Mouse (Mus musculus) right cerebral cortex, postnatal 14 days (tissue): ENCODE results near the gene Cat.

Experiments used
- DNase-seq: peaks from one replicate; pipeline ENCODE4 v3.0.0; 2022

Cat gene

DNA sequence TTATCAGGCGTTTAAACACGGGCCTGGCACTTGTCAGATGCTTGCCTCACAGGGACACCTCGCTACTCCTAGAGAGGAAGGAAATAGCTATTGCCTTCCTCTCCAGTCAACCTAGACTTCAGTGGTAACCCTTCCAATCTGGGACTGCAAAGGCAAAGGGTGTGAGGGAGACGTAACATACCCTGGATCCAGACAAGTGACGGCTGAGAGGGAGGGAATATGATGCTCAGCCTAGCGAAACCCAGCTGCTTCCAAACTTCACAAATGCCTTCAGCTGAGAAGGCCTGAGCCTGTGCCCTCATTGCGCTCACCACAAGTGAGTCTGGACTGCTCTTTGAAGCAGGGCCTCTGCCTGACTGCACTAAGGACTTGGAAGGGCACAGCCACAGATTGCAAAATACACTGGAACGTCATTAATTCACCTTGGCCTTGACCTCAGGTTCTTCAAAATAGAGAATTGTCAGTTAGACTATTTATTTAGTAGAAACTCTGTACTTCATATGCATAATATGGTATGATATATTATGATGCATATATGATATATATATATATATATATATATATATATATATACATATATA is 52.2 kb downstream of the Cat start:
- no peak for DNase-seq

DNA sequence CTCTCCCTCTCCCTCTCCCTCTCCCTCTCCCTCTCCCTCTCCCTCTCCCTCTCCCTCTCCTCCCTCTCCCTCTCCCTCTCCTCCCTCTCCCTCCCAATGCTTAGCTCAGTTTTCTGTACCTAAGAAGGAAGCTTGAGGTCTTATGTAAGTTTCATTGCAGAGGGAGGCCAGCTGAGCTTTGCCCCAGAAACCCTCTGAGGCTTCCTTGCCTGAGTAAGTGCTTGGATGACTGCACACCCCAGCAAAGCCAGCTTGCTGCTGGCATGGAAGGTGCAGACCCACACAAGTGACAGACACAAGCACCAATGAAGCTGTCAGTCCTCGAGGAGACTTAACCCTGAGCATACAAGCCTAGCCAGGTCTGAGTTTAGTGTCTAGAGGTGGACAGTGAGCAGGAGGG is 54.2 kb downstream of the Cat start:
- DNase-seq: no peak

DNA sequence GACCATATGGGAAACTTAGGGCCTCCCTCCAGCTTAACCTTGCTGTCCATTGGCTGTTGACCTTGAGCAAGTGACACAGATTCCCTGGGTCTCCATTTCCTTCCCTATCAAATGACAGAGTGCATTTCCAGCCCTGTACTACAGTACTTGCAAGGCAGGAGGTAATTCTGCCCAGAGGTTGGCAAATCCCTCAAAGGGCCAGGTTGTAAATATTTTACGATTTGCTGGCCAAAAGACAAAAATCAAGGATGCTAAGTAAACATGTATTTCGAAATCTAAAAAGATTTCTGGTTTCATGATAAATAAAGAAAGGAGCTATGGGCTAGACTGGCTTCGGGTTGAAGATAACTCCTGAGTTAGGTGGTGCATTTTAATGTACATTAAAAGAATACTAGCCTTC is 56.6 kb downstream of the Cat start:
- DNase-seq: no peak

DNA sequence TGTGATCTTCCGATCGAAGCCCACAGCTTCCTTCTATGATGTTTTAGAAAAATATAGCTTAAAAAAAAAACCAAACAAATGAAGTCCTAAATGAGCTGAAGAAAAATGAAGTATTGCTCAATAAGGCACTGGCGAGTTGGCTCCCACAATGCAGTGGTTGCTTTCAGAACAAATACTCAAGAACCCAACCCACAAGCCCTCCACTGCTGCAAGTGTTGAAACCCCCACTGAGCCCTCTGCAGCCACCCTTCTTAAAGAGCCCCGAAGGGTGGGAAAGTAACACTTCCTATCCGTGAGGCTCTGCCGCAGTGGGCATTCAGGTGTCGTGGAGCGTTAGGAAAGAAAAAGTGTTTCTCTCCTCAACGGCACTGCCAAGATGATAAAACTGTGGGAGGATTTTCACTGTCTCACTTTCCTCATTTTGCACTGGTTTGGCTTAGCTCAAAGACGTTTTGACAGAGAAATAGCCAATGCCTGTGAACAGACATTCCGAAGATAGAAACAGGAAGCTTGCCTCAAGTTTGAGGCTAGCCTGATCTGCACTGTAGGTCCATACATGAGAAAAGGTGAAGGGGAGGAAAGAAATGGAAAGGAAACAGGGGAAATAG is 59.4 kb downstream of the Cat start:
- no peak for DNase-seq

DNA sequence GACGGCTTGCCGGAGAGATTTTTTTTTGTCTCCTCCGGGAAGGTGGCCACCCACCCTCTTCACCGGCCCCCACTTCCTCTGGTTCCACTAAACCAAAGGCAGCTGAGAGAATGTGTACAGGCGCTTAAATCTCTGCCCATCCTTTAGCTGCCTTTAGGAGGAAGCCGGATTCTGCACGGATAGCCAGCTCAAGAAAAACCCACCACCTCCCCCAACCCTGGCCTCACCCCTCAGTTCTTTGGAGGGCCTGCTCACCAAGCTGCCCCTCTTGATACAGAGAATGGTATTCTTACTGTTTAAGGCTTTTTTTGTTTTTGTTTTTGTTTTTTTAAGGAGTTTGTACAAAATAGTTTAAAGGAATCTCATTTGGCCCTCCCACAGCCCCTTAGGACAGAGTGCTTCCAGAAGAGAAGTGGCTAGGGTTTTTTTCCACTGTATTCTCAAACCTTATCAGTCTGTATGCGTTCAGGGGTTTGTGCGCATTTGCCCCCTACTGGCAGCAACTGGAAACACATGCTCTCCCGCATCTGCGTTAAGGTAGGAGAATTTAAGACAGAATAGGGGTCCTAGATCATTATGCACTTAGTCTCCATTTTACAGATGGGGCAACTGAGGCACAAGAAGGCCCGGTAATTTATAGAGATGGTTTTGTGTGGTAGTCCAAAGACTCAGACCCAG is 60.5 kb downstream of the Cat start:
- peak; percentile 69 for DNase-seq

DNA sequence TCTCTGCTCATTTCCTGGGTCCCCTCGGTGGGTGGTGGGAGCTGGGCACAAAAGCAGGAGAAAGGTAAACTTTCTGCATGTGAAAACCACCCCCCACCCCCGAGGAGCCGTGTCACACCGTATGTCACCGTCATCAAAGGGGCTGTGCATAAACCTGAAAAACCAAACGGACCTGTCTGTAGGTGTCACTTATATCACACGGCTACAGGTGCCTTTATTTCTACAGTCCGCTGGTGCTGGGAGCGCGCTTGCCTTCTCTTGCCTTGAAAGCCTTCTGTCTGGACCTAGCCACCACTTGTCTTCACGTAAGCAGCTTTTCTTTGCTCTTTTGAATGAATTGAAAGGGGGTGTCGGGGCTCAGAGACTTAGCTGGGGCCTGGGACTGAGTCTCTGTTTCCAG is 61.1 kb downstream of the Cat start:
- DNase-seq: no peak

DNA sequence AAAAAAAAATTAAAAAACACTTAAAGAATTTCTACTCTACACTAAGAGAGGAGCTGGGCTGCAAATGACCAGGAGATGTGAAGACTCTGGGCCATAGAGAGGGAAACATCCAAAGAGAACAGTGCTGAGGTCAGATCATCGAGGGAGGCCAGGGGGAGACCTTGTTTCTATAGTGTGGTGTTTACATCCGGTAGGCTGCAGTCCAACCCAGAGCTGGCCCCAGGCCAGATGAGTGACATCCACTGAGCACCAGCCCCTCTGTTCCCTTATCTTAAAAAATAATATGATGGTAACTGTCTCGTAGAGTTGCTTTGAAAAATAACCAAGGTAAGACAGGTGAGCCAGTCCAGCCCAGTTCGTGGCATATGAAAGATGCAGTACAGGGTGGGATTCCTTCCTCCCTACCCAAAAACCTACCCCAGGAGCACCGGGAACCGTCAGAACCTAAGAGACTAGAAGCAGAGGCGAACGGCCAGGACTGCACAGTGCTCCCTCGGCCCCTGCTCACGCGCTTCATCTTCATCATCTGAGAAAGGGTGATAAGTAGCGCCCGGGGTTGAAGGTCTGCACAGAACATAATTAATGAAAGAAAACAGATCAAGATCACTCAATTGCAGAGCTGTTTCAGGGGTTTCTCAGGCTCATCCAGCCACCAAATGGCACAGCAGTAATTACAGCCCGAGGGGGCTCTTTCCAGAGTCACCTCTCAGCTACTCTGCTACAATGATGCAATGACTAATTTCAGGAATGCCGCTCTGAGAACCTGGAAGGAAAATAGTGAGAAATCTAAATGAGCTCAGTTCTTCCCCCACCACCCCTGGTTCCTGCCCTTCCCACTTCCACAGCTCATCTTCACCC is 64.1 kb downstream of the Cat start:
- no peak for DNase-seq

DNA sequence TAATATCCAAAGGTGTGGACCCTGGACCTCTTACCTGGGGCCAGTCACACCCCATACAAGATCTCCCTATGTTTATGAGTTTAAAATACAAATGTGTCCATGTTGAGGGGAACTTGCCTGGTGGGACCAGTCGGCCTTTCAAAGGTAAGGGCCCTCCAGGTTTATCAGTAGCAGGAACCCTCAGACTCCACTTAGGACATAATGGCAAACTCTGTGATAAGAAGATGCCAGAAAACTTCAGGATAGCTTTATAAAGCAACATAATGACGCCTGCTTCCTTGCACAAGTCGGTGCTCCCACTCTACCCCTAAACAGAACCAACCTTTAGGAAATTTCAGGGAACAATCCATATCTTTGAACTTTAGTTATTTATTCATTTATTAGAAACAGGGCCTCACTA is 69.2 kb downstream of the Cat start:
- no peak for DNase-seq

DNA sequence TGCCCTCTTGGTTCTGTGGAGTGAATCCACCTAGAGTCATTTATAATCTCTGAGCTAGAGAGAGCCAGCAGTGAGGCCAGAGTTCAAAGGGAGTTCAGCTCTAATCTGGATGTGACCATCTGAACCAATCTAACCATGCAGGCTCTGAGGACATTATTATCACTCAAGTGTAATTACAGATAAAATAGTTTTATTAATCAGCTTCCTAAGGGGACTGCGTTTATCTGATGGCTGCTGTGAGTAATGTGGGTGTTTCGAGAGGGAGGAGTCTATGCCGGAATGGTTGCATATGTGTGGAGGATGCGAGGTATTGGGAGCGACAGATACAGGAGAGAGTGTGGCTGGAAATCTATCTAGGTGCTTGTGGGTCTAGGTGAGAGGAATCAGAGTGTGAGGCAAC is 71.6 kb downstream of the Cat start:
- DNase-seq: no peak

DNA sequence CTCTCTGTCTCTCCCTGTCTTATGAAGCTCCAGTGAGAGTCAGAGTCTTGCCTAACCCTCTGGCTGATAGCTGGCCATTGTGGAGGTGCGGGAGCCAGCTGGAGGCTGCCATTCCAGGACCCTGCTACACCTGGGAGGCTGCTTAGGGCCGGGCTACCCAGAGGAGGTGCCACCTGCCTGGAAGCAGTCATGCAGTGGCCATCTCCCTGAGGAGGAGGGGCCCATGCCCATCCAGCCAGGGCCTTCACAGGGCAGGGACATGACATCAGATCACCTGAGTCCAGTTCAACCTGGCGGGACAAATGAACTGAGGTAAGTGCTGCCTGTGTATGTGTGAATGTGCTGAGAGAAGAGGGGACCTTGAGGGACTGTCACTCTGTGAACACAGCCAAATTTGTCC is 73.1 kb downstream of the Cat start:
- DNase-seq: no peak

DNA sequence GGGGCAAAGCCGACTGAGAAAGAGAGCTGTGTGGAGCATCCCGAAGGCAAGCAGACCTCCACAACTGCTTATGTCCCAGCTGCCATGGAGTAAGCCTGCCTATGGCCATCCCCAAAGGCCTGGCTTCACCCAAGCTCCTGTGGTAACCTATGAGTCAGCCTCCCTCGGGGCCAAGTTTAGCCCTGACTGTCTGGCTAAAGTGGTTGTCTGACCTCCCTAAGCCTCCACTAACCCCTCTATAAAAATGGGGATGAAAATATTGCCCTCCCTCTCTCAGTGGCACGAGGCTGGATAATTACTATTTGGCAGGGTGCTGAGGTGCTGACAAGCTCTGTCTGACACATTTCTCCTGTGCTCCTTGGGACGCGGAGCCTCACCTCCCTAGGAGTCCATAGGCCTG is 73.6 kb downstream of the Cat start, which contains the start of gene Elf5:
Elf5 (plus strand) TSS at position 341 of the 400 bp plus-strand sequence.
- no peak for DNase-seq

DNA sequence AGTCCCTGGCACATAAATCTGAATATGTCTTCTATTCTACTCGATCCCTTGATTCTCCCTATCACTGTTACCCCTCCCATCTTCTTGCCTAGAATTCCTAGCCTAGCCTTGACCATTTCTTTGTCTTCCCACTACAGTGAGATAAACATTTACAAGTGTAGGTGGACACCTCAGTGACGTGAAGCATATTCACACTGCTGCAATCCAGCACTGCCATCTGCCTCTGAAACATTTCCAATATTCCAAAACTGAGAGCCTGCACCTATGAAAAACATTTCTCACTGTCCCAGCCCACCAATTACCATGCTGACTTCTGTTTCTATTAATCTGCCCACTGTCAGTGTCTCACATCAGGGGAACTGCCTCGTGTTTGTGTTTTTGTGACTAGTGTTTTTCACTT is 78.7 kb downstream of the Cat start:
- no peak for DNase-seq
